Mouse (Mus musculus) hindbrain, embryonic 12.5 days (tissue): ENCODE results near the gene Prr22. TPM values are rescaled to one million over a fixed set of nuclear protein-coding genes. Genes with fewer than 3 reads are reported as not detected.

Experiments
- ATAC-seq: fragments of 200-750 bp; cut with Nextera tagmentation; 2 replicates; pipeline ENCODE4 v1.8.0; 2017; ENCODE audit warnings: moderate TSS enrichment; ENCODE audit not compliant: low FRiP score
- H3K27ac ChIP-seq: fragments of 300-500 bp; sonication (generic); 2 replicates; pipeline ENCODE4 v1.5.1; 2016; ENCODE audit warnings: mild to moderate bottlenecking
- H3K27me3 ChIP-seq: fragments of 300-500 bp; sonication (generic); 2 replicates; pipeline ENCODE4 v1.6.1; 2016; ENCODE audit warnings: mild to moderate bottlenecking
- H3K36me3 ChIP-seq: fragments of 300-500 bp; sonication (generic); 2 replicates; pipeline ENCODE4 v1.6.1; 2016; ENCODE audit warnings: mild to moderate bottlenecking
- H3K4me1 ChIP-seq: fragments of 300-500 bp; sonication (generic); 2 replicates; pipeline ENCODE4 v1.6.1; 2016
- H3K4me2 ChIP-seq: fragments of 300-500 bp; sonication (generic); replicated peaks from 2 replicates; pipeline ENCODE4 v1.6.1; 2016; ENCODE audit warnings: mild to moderate bottlenecking
- H3K4me3 ChIP-seq: fragments of 300-500 bp; sonication (generic); 2 replicates; pipeline ENCODE4 v1.5.1; 2016; ENCODE audit warnings: mild to moderate bottlenecking
- H3K9ac ChIP-seq: fragments of 300-500 bp; sonication (generic); 2 replicates; pipeline ENCODE4 v1.6.1; 2016; ENCODE audit warnings: mild to moderate bottlenecking, moderate library complexity
- H3K9me3 ChIP-seq: fragments of 300-500 bp; sonication (generic); replicated peaks from 2 replicates; pipeline ENCODE4 v1.6.1; 2016; ENCODE audit warnings: mild to moderate bottlenecking
- WGBS: fragments of 180-500 bp; shearing (Covaris S2); methylation state at CpG from one replicate; pipeline ENCODE4 v1.1.7; 2016; 5-methylcytosine and 5-hydroxymethylcytosine counted together
- polyA plus RNA-seq: library from polyadenylated mRNA; unstranded; fragments of >200 nt; fragmentation: Nextera tagmentation; extraction: Ambion mirVana; gene quantifications from 2 replicates; pipeline ENCODE4 v1.2.1, GENCODE M21; 2016

Prr22 gene
- polyA plus RNA-seq, 1 experiment from 2014 or later = 1.7 TPM

- H3K4me3 ChIP-seq = no peak overlapping the region
- H3K27ac ChIP-seq = no peak overlapping the region
- H3K4me2 ChIP-seq = no peak overlapping the region
- no peak for ATAC-seq
- H3K9me3 ChIP-seq = no peaks in the 10 kb centered on the region
- H3K9ac ChIP-seq = no peak overlapping the region
- WGBS = 65% methylated on average over 5 of the region's 5 CpGs
- H3K27me3 ChIP-seq = peaks cover 7% of the 10 kb centered on the region; the same call in 1 of the 2 replicates
- no peaks in the 10 kb centered on the region for H3K36me3 ChIP-seq
- no peaks in the 10 kb centered on the region for H3K4me1 ChIP-seq
These were observed 25.9 kb upstream of the Prr22 start for GRCm38 (mm10) chr17:56744173-56744572.

- Histone ChIP-seq H3K9ac (0 out of 2 replicates have a peak overlapping the region, but pooled peaks have one; percentile 36), H3K36me3 (no peaks in the 10 kb centered on the region), H3K4me1 (peaks cover 7% of the 10 kb centered on the region; the same call in 1 of the 2 replicates), H3K27me3 (peaks cover 76% of the 10 kb centered on the region), H3K4me2 (peak overlapping the region; percentile 43), H3K4me3 (peak overlapping the region; percentile 24), H3K9me3 (no peaks in the 10 kb centered on the region), H3K27ac (no peak overlapping the region)
- peak; percentile 77 for ATAC-seq
- 30% methylated on average over 70 of the region's 71 CpGs for WGBS
These were observed 18.5 kb upstream of the Prr22 start for GRCm38 (mm10) chr17:56751404-56752072.

- 21% methylated on average over 15 of the region's 15 CpGs for WGBS
- ATAC-seq = no peak
- no peak overlapping the region for H3K27ac ChIP-seq
- H3K9ac ChIP-seq = no peak overlapping the region
- no peaks in the 10 kb centered on the region for H3K36me3 ChIP-seq
- H3K4me1 ChIP-seq = peaks cover 18% of the 10 kb centered on the region
- H3K27me3 ChIP-seq = peaks cover 91% of the 10 kb centered on the region
- no peaks in the 10 kb centered on the region for H3K9me3 ChIP-seq
- no peak overlapping the region for H3K4me3 ChIP-seq
- no peak overlapping the region for H3K4me2 ChIP-seq
These were observed 16.6 kb upstream of the Prr22 start for GRCm38 (mm10) chr17:56753452-56753851.

- Histone ChIP-seq H3K36me3 (no peaks in the 10 kb centered on the region), H3K27me3 (peaks cover 89% of the 10 kb centered on the region), H3K4me3 (no peak overlapping the region), H3K4me1 (peaks cover 18% of the 10 kb centered on the region), H3K9ac (no peak overlapping the region), H3K27ac (no peak overlapping the region), H3K9me3 (no peaks in the 10 kb centered on the region), H3K4me2 (no peak overlapping the region)
- no peak for ATAC-seq
- 14% methylated on average over 36 of the region's 36 CpGs for WGBS
These were observed 15.5 kb upstream of the Prr22 start for GRCm38 (mm10) chr17:56754271-56755185.

DNA sequence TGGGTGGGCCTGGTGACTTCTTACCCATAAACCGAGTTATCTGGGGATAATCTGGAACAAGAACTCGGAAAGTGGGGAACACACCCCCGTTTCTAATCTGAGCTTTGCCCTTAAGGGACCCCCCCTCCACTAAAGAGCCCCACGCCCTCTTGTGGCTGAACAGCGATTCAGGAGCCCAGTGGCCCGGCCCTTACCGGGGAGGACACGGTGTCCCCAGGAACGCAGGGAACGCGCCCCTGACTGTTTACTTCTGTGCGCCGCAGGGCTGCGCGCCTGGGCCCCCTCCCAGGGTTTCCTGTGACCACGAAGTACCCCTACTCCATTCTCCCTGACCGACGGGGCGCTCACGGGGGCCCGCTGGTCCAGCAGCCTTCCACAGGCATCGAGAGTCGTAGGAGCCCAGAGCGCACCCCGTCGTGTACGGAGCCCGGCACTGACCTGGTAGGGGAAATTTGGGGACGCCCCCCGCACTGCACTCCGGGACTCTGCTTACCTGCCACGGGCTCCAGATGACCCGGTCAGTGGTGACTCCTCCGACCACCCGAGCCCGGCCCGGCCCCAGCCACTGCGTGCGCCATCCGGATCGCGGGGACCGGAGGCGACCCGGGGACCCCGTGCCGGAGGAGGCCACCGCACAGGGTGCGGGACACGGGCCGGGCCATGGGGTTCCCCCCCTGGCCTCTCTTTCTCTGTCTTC, 13.2 kb upstream of the Prr22 start:
- peak overlapping the region; percentile 42 for H3K4me3 ChIP-seq
- peaks cover 86% of the 10 kb centered on the region for H3K27me3 ChIP-seq
- peak; percentile 5 for ATAC-seq
- H3K36me3 ChIP-seq = no peaks in the 10 kb centered on the region
- no peaks in the 10 kb centered on the region for H3K9me3 ChIP-seq
- WGBS = 1% methylated on average over 51 of the region's 51 CpGs
- peak overlapping the region; percentile 88 for H3K4me2 ChIP-seq
- H3K9ac ChIP-seq = peak overlapping the region; percentile 56
- no peak overlapping the region for H3K27ac ChIP-seq
- peaks cover 22% of the 10 kb centered on the region for H3K4me1 ChIP-seq

DNA sequence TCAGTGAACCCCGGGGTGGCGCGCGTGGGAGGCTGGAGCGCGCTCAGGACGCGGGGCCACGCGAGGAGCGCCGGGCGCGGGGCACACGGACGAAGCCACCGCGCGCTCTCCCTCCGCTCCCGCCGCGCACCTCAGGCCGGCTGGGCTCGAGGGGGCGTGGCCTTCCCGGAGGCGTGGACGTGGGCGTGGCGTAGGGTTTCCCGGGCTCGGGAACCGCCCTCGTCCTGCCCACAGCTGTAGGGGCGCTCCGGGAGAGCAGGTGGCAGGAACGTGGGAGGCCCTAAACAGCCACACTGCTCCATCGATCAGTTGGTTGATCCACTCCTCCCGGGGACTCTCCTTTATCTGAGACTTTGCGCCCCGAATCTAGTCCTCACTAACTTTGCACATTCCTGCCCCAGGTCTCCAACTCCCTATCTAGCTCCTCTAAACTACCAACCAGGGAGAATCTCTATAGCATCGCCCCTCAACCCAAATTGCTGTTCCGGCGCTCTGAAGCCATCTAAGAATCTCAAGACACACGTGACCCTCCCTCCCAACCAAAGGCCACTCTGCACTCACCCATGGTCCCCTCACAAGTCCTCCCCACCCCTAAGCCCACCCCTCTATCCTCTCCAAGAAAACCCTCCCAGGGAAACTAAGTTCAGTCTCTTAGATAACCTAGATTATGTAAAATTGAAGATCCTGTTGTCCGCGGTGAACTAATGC, 12.5 kb upstream of the Prr22 start, which contains the start of gene Nrtn:
TSS of gene Nrtn (minus strand) at position 115 of the 708 bp plus-strand sequence.
- H3K9me3 ChIP-seq = no peaks in the 10 kb centered on the region
- peak within 1 kb of the TSS; percentile 56 for H3K9ac ChIP-seq
- peak; percentile 23 for ATAC-seq
- peak within 1 kb of the TSS; percentile 88 for H3K4me2 ChIP-seq
- no peaks in the 10 kb centered on the region for H3K36me3 ChIP-seq
- no peak within 1 kb of the TSS for H3K27ac ChIP-seq
- H3K4me1 ChIP-seq = peaks cover 27% of the 10 kb centered on the region
- H3K27me3 ChIP-seq = peaks cover 78% of the 10 kb centered on the region
- under 1% methylated on average over 39 of the region's 48 CpGs for WGBS
- peak within 1 kb of the TSS; percentile 42 for H3K4me3 ChIP-seq

GRCm38 (mm10) chr17:56758132-56758531, 11.9 kb upstream of the Prr22 start:
- Histone ChIP-seq H3K27me3 (peaks cover 73% of the 10 kb centered on the region), H3K9ac (no peak overlapping the region), H3K4me2 (peak overlapping the region; percentile 88; the same call in 1 of the 2 replicates), H3K4me1 (peaks cover 33% of the 10 kb centered on the region), H3K9me3 (no peaks in the 10 kb centered on the region), H3K36me3 (no peaks in the 10 kb centered on the region), H3K27ac (no peak overlapping the region), H3K4me3 (no peak overlapping the region)
- WGBS = 2% methylated on average over 12 of the region's 12 CpGs
- no peak for ATAC-seq

DNA sequence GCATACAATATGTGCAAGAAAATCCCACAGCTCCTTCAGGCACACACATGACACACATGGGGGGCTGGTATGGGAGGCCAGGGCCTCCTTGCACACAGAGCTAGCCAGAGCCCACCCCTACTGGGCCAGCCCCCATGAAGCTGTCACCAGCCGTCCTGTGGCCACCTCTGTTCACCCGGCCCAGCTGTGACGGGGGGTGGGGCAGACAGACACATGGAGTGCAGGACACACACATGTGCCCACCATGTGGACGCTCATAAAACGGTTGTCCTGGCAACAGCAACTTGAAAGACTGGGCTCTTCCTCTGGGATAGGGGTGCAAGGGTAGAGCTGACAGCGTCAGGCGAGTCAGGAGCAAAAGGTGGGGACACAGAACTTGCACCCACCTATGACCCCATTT, 10.8 kb upstream of the Prr22 start:
- H3K9me3 ChIP-seq = no peaks in the 10 kb centered on the region
- no peak overlapping the region for H3K4me3 ChIP-seq
- H3K27ac ChIP-seq = no peak overlapping the region
- no peak for ATAC-seq
- no peak overlapping the region for H3K9ac ChIP-seq
- WGBS = 42% methylated on average over 7 of the region's 7 CpGs
- no peaks in the 10 kb centered on the region for H3K36me3 ChIP-seq
- H3K4me2 ChIP-seq = no peak overlapping the region
- peaks cover 29% of the 10 kb centered on the region for H3K4me1 ChIP-seq
- peaks cover 61% of the 10 kb centered on the region for H3K27me3 ChIP-seq

DNA sequence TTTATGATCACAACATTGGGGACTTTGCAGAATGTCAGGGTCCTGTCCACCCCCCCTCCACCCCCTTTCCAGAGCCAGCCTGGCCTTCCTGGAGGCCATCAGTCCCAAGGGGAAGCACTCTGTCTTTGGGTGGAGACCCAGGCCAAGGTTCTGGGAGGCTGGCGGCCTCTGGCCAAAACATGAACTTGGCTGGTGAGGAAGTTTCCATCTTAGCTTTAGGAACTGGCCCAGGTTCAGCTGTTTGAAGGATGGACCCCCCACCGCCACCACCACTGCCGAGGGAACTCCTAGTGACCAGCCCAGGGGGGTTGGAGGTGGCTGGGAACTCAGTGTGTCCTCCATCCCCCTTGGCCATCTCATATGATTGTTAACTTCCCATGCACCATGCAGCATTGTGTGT, 9.0 kb upstream of the Prr22 start:
- 67% methylated on average over 3 of the region's 3 CpGs for WGBS
- no peak for ATAC-seq
- Histone ChIP-seq H3K36me3 (no peaks in the 10 kb centered on the region), H3K27me3 (peaks cover 43% of the 10 kb centered on the region), H3K4me3 (no peak overlapping the region), H3K4me2 (no peak overlapping the region), H3K9me3 (no peaks in the 10 kb centered on the region), H3K4me1 (peaks cover 35% of the 10 kb centered on the region), H3K27ac (no peak overlapping the region), H3K9ac (no peak overlapping the region)

DNA sequence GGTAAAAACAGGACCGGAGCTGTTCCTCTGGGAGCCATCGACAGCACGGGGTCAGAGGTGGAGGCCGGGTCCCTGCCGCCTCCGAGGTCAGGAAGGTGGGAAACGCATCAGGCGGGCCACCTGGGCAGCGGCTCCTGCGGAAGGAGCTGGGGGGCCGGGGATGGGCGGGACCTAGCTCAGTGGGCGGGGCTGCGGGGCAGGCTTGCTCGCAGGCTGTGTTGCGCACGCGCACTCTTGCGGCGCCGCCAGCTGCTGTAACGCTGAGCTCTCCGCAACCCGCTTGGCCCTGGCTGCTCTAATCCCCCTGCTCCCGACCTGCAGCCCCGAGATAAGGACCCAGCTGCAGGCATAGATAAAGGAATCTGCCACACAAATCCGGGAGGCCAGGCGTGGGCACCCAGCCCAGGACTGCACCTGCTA, 8.0 kb upstream of the Prr22 start:
- Histone ChIP-seq H3K36me3 (peaks cover 3% of the 10 kb centered on the region), H3K27ac (peak overlapping the region; percentile 95), H3K4me3 (peak overlapping the region; percentile 45), H3K4me1 (peaks cover 32% of the 10 kb centered on the region), H3K27me3 (peaks cover 34% of the 10 kb centered on the region), H3K4me2 (peak overlapping the region; percentile 66), H3K9ac (peak overlapping the region; percentile 65), H3K9me3 (no peaks in the 10 kb centered on the region)
- peak; percentile 32 for ATAC-seq
- under 1% methylated on average over 27 of the region's 28 CpGs for whole genome bisulfite sequencing

GRCm38 (mm10) chr17:56762769-56763731, 7.0 kb upstream of the Prr22 start:
- Histone ChIP-seq H3K27ac (peak overlapping the region; percentile 95), H3K9ac (no peak overlapping the region), H3K4me2 (peak overlapping the region; percentile 66; the same call in 1 of the 2 replicates), H3K4me3 (no peak overlapping the region), H3K27me3 (peaks cover 24% of the 10 kb centered on the region), H3K36me3 (peaks cover 11% of the 10 kb centered on the region), H3K9me3 (no peaks in the 10 kb centered on the region), H3K4me1 (peaks cover 23% of the 10 kb centered on the region)
- no peak for ATAC-seq
- WGBS = 44% methylated on average over 27 of the region's 27 CpGs
